Mouse (Mus musculus): ENCODE data around the gene Krt77.

Gene Krt77

DNA sequence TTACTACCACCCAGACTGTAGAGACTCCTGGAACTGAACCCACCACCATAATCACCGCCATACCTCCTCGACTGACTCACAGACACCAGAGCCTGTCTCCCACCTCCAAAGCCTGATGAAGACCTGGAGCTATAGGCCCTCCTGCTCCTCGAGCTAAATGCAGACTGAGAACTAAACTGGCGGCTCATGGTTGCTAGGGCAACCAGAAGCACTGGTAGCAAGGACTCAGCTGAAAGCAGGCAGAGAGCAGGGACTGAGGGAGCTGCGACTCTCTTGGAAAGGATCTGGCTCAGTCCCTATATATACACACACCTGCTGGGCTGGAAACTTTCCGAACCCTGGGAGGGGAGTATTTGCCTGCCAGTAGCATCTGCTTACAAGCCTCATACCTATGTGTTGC, at the start of gene Krt77:
Krt77 (minus strand) TSS at position 275 of the 400 bp plus-strand sequence.
- DNase-seq = peak; percentile 27

DNA sequence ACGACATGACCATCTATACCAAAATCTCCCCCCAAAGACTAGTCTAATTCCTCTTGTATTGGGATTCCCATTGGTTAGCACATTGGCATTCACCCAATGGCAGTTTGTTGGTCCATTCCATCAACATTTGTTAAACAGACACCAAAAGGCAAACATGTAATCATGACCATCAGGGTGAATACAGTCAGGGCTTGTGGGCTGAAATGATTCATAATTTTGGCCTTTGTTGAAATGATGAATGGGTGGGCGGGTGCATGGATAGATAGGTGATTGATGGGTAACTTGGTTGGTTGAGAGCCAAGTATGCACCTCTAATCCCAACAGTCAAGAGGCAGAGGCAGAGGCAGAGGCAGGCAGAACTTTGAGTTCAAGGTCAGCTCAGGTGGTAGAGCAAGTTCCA, 46.6 kb upstream of the Krt77 start:
- no peak for DNase-seq

- no peak for DNase-seq
These were observed 35.3 kb upstream of the Krt77 start for GRCm38 (mm10) chr15:101904849-101905248.

DNA sequence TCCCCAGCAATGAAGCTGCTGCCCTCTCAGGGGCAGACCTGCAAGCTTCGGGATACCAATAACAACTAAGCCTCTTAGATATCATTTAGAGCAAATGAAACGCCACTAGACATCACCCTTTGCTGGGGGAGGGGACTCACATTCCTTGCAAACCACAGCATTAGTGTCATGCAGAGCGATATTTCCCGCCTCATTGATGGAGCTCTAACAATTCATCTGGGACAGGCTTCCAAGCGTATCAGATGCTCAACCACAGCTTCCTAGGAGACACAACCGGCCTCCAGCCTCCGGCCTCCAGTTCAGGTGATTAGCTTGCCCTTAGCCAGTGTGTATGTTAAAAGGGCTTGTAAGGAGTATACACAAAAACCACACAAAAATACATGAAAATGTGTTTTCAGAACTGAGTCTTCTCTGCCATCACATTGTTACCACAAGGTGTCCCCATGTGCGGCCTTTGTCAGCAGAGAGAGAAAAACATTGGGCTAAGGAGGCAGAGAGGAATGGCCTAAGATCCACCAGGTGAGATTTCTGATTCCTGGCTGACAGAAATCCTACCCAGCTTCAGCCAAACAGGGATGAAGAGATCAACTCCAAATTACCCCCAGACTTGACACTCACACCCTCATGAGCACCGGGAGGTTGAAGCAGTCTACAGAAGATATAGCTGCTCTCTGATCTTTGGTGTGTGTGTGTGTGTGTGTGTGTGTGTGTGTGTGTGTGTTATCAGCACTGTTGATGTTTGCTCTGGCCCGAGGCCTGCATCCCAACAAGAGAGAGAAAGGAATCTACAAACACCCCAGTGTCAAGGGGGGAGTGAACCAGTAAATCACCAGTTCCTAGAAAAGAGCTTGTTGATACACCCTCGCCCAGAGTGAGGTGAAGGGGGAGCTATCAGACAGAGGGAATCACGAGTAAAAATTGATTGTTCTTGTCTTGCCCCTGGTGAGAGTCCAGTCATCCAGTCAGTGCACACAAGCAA, 33.0 kb upstream of the Krt77 start:
- DNase-seq = peak; percentile 30

GRCm38 (mm10) chr15:101895216-101895615, 25.7 kb upstream of the Krt77 start:
- no peak for DNase-seq

DNA sequence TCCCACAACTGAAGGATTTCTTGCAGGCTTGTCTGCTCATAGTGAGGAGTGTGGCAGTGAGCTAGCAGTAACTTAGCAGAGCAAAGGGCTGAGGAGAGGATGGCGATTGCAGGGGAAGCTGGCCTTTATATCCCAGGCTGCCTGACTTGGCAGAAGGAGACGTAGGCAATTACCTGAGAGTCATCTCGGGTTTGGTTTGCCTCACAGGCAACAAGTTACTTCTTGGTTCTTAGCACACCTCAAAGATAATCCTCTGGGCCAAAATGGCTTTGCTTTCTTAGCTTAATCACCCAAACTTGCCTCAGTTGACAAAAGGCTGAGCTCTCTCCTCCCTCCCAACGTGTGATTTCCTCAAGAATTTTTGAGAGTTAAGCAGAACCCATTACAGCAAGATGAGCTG, 23.3 kb upstream of the Krt77 start, which contains the start of gene Krt76:
Krt76 (minus strand) TSS at position 101 of the 400 bp plus-strand sequence.
- DNase-seq = no peak

GRCm38 (mm10) chr15:101879776-101880175, 10.3 kb upstream of the Krt77 start:
- peak; percentile 63 for DNase-seq

DNA sequence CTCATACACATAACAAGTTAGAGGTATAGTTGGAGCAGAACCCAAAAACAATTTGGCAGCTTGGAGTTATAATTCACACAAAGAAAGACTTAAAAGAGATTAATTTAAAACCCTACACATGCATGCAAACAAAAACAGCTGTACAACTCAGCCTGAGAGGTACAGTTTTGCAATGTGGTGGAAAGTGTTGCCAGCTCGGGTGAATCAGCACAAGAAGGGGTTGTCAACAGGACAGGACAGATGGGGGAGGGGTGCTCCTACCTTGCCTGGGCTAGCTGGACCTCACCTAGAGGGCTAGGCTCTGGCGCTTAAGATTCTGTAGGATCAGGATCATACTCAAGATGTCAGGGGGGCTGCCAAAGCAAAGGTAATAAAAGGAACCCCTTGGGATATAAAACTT, 8.5 kb upstream of the Krt77 start:
- DNase-seq = no peak

- no peak for DNase-seq
These were observed 4.9 kb upstream of the Krt77 start for GRCm38 (mm10) chr15:101874383-101874782.

DNA sequence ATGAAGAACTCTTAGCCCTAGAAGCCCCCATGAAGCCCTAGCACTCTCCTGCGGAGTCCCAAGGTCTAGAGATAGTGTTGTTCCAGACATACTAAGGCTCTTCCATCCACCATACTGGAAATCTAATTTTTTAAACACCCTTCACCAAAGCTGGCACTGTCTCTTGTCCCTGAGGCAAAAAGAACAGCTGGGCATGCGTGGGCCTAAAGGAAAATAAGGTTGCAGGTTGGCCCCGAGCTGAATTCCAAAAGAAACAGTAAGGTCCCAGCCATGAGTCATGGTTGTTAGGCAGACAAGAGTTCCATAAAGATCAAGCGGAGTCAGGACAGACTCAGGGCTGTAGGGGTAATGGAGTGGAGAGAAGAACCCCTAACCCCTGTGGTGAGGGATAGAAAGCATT, 3.7 kb upstream of the Krt77 start:
- DNase-seq = no peak

DNA sequence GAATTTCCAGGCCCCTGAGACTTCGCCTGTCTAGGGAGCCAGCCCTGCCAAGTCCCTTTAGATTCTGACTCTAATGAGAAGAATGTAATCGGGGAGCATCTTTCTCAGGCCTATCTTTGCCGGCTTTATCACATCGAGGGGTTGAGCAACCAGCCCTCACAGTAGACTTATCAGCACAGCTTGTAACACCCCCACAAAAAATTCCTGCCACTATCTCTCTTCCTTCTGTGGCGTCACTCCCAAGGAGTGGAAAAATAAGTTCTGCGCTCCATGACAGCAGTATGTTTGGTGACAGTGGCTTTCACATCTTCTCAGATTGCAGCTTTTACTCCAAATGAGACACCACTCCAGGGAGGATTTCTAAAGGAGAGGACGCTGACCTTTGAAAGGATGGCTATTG, 2.8 kb downstream of the Krt77 start:
- DNase-seq = no peak

DNA sequence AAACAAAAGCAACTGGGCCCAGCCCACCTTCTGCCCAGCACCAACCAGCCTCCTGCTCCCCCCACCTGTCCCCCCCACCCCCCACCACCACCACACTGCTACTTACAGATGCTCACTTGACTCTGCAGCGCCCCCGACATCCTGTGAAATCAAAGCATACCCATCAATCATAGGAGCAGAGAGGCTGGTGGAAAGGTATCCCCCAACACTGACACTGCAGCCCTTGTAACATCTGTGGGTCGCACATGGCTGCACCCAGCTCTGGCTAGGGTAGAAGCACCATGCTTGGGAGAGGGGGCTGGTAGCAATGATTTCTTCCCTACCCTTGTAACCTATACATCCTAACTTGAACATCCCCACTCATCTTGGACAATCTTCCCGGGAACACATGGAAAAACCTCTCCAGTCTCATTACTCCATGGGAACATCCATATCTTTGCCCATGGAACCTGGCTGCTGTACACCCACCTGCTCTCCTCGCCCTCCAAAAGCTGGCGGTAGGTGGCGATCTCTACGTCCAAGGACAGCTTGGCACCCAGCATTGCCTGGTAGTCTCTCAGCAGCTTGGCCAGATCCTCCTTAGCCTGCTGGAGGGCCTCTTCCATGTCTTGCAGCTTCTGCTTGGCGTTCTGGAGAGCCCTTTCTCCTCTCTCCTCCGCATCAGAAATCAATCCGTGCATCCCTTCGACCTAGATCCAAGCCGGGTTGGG, 8.9 kb downstream of the Krt77 start:
- peak; percentile 27 for DNase-seq

DNA sequence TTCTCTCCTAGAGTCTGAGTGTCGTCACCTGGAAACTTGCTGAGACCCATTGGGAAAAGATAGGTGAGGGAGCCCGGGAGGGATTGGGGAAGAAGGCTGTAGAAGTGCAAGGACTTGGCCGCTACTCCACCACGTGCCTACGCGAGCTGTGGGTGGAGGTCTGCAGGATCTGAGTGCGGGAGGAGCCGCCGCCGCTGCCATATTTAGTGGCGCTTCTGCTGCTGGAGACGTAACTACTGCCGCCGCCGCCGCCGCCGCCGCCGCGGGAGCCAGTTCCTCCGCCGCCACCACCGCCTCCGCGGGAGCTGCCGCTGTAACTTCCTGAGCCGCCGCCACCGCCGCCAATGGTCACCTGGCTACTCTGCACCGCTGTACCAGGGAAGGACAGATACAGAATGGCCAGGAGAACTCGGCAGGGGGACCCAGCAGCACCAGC, 9.8 kb downstream of the Krt77 start:
- DNase-seq = peak; percentile 65

- DNase-seq = peak; percentile 50
These were observed 10.7 kb downstream of the Krt77 start for GRCm38 (mm10) chr15:101858673-101859425.

DNA sequence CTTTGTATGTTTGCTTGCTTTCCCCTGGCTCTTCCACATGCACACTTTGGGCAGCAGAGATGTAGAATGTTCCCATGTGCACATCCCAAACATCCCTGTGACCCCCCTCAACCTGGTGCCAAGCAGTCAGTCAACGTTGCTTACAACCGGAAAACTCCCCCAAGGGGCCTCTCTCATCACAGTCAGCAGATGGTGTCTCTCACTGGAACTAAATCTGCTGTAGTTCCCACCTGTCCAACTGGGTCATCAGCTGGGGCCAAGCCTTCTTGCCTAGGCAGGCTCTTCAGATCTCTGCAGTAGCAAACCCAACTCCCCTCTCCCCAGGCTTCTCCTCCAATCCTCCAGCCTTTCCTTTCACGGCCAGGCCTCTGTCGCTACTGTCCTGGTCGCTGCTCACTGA, 12.8 kb downstream of the Krt77 start:
- peak; percentile 72 for DNase-seq

DNA sequence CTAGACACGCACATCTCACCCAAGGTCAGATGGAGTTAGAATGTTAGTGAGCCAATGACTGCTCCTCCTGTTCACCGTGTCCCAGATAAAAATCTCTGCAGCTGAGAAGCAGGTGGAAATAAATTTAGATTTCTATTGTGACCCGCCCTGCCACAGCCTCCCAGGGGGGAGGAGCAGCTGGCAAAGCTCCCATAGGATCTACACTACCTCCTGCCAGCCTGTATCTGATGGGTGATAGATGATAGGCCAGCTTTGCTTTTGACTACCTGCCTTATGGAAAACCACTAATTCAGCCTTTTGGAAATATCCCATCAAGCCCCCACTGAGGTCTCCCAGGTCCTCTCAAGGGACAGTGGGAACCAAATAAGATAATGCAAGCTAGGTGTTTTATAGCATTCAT, 13.8 kb downstream of the Krt77 start:
- DNase-seq = peak; percentile 29

DNA sequence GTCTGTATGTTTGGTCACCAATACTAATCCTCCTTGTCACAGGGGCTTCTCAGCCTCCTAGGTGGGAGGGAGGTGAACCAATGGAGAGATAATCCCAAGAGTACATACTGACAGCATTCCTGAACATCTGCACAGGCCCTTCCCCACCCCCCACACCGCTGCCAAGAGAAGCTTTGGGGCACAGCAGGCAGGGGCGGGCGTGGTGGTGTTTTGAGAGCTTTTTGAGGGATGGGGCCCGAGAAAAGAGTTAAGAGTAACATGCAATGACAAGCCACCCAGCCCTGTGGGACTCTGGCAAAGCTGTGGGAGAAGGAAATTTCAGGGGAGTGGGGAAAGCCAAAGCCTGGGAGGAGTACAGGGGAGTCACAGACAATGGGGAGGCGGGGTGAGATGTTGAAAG, 15.2 kb downstream of the Krt77 start:
- peak; percentile 9 for DNase-seq

- DNase-seq = peak; percentile 79
These were observed 16.9 kb downstream of the Krt77 start for GRCm38 (mm10) chr15:101852571-101852970.

GRCm38 (mm10) chr15:101850694-101851093, 18.8 kb downstream of the Krt77 start, which contains the start of gene Krt1:
Gene Krt1 (minus strand): TSS chr15:101850794.
- DNase-seq = no peak

DNA sequence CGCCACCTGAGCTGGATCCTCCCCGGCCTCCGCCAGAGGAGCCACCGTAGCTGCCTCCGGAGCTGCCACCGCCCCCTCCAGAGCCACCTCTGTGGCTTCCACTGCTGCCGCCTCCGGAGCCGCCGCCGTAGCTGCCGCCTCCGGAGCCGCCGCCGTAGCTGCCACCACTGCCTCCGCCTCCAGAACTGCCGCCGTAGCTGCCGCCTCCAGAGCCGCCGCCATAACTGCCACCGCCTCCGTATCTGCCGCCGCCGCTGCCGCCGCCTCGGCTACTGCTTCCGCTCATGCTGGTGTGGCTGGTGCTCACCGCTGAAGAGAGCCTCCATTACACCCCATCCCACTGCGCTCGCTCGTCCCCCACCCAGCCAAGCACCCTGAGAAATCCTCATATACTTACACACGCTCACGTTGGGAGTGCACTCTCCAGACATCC, 23.5 kb downstream of the Krt77 start:
- peak; percentile 72 for DNase-seq

DNA sequence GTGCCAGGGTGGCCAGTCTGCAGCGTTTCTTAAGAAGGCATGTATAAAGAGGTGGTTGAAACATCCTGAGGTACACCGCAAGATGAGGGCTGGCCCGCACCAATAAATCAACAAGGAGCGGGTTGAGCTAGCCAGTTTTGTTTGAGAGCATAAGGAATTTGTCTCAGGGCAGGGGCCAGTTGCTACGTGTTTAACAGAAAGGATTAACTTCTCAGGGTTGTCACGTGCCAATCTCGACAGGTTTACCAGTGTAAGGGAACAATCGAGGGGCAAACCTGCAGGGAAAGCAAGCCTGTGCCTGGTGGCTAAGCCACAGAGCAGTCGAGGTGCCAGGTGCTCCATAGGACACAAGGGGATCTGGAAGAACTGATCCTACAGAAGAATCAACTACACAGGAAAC, 26.3 kb downstream of the Krt77 start:
- DNase-seq = no peak

GRCm38 (mm10) chr15:101834784-101835328, 34.6 kb downstream of the Krt77 start:
- no peak for DNase-seq

- DNase-seq = no peak
These were observed 36.4 kb downstream of the Krt77 start for GRCm38 (mm10) chr15:101833131-101833530.
